Mouse (Mus musculus) liver, embryonic 11.5 days (tissue): ENCODE measurements around the gene Smyd3. TPM values are rescaled to one million over a fixed set of nuclear protein-coding genes. Genes with fewer than 3 reads are reported as not detected.

Source experiments
- ATAC-seq: fragments of 200-750 bp; cut with Nextera tagmentation; replicated peaks from 2 replicates; pipeline ENCODE4 v1.8.0; 2017; ENCODE audit warnings: moderate number of reproducible peaks, mild to moderate bottlenecking, moderate TSS enrichment, moderate library complexity; ENCODE audit not compliant: low FRiP score
- DNase-seq: peaks from one replicate; pipeline ENCODE4 v3.0.0-alpha.2; 2017; ENCODE audit warnings: low spot score
- H3K27ac ChIP-seq: fragments of 300-500 bp; sonication (generic); 2 replicates; pipeline ENCODE4 v1.5.1; 2014; ENCODE audit warnings: mild to moderate bottlenecking, low read depth, low read length, control low read depth
- H3K27me3 ChIP-seq: fragments of 300-500 bp; sonication (generic); replicated peaks from 2 replicates; pipeline ENCODE4 v1.6.1; 2014; ENCODE audit warnings: low read length, mixed read lengths; ENCODE audit not compliant: control insufficient read depth, insufficient read depth
- H3K36me3 ChIP-seq: fragments of 300-500 bp; sonication (generic); 2 replicates; pipeline ENCODE4 v1.6.1; 2014; ENCODE audit warnings: mild to moderate bottlenecking, low read length, moderate library complexity, mixed read lengths; ENCODE audit not compliant: control insufficient read depth, insufficient read depth
- H3K4me1 ChIP-seq: fragments of 300-500 bp; sonication (generic); replicated peaks from 2 replicates; pipeline ENCODE4 v1.6.1; 2014; ENCODE audit warnings: low read length, mixed read lengths; ENCODE audit not compliant: control insufficient read depth, insufficient read depth
- H3K4me2 ChIP-seq: fragments of 300-500 bp; sonication (generic); 2 replicates; pipeline ENCODE4 v1.6.1; 2014; ENCODE audit warnings: mild to moderate bottlenecking, control low read depth, moderate library complexity
- H3K4me3 ChIP-seq: fragments of 300-500 bp; sonication (generic); 2 replicates; pipeline ENCODE4 v1.5.1; 2014; ENCODE audit warnings: low read depth, low read length, control low read depth
- H3K9ac ChIP-seq: fragments of 300-500 bp; sonication (generic); 2 replicates; pipeline ENCODE4 v1.6.1; 2014; ENCODE audit warnings: low read depth, low read length, control low read depth
- H3K9me3 ChIP-seq: fragments of 300-500 bp; sonication (generic); 2 replicates; pipeline ENCODE4 v1.6.1; 2016; ENCODE audit warnings: low read length, inconsistent platforms, mixed read lengths; ENCODE audit not compliant: control insufficient read depth
- WGBS: fragments of 180-500 bp; shearing (Covaris S2); extraction: QIAGEN DNeasy Blood & Tissue Kit; methylation state at CpG from one replicate; pipeline ENCODE4 v1.1.7; 2014; 5-methylcytosine and 5-hydroxymethylcytosine counted together
- polyA plus RNA-seq: library from polyadenylated mRNA; unstranded; fragments of >200 nt; fragmentation: Nextera tagmentation; extraction: Ambion mirVana; gene quantifications from 2 replicates; pipeline ENCODE4 v1.2.1, GENCODE M21; 2014

Gene Smyd3
- polyA plus RNA-seq: 14.0 and 17.3 TPM in 2 replicates

DNA sequence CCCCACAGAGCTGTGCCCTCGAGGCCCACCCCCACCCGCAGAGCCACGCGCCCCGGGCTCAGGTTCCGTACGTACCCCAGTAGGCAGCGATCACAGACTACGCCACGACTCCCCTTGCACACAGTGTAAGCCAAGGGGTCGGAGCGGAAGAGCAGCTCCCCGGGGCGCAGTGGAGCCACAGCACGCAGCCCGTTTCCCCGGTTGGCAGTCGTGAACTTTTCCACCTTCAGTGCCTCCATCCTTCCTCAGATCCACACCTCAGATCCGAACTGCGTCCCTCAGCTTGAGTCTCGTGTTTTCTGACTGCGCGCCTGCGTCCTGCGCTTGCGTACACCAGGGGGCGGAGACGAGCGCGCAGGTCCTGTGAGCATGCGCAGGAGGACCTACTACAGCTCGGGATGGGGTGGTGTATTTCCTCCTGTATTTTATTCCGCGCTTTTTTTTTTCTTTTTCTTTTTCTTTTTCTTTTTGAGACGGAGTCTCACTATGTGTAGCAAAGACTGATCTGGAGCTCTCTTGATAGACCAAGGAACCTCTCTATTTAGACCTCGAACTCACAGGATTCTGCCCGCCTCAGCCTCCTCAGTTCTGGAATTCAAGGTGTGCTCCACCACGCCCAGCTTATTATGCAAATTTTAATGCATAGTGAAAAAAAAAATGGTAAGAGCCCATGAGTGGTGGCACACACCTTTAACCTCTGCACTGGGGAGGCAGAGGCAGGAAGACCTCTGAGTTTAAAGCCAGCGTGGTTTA is at the start of gene Smyd3:
TSS of gene Smyd3 (minus strand) at position 329 of the 753 bp plus-strand sequence.
- ATAC-seq (peak; percentile 90), DNase-seq (peak; percentile 79)
- no peaks in the 10 kb centered on the region for H3K27me3 ChIP-seq
- H3K9me3 ChIP-seq: no peaks in the 10 kb centered on the region
- H3K4me3 ChIP-seq: peak within 1 kb of the TSS; percentile 89
- peak within 1 kb of the TSS; percentile 99 for H3K4me2 ChIP-seq
- 5% methylated on average over 39 of the region's 39 CpGs for WGBS
- peak within 1 kb of the TSS; percentile 86 for H3K9ac ChIP-seq
- H3K4me1 ChIP-seq: no peaks in the 10 kb centered on the region; the same call in 1 of the 2 replicates
- H3K36me3 ChIP-seq: no peaks in the 10 kb centered on the region
- peak within 1 kb of the TSS; percentile 55 for H3K27ac ChIP-seq

GRCm38 (mm10) chr1:179567558-179567957 is 49.7 kb upstream of the Smyd3 start:
- no peak overlapping the region for H3K9ac ChIP-seq
- H3K27ac ChIP-seq: no peak overlapping the region
- no peaks in the 10 kb centered on the region for H3K9me3 ChIP-seq
- DNase-seq (no peak), ATAC-seq (no peak)
- no peaks in the 10 kb centered on the region for H3K36me3 ChIP-seq
- H3K4me2 ChIP-seq: no peak overlapping the region
- no peak overlapping the region for H3K4me3 ChIP-seq
- 80% methylated on average over 7 of the region's 7 CpGs for WGBS
- H3K27me3 ChIP-seq: no peaks in the 10 kb centered on the region
- H3K4me1 ChIP-seq: peaks cover 26% of the 10 kb centered on the region

GRCm38 (mm10) chr1:179563926-179564325 is 46.1 kb upstream of the Smyd3 start:
- Histone ChIP-seq H3K4me1 (peaks cover 20% of the 10 kb centered on the region), H3K4me2 (no peak overlapping the region), H3K4me3 (no peak overlapping the region), H3K36me3 (no peaks in the 10 kb centered on the region), H3K27me3 (no peaks in the 10 kb centered on the region), H3K27ac (no peak overlapping the region), H3K9me3 (no peaks in the 10 kb centered on the region), H3K9ac (no peak overlapping the region)
- 85% methylated on average over 5 of the region's 5 CpGs for WGBS
- ATAC-seq (no peak), DNase-seq (no peak)

GRCm38 (mm10) chr1:179563211-179563610 is 45.4 kb upstream of the Smyd3 start:
- H3K4me1 ChIP-seq: peaks cover 15% of the 10 kb centered on the region
- no peak for DNase-seq
- WGBS: 78% methylated on average over 4 of the region's 4 CpGs

DNA sequence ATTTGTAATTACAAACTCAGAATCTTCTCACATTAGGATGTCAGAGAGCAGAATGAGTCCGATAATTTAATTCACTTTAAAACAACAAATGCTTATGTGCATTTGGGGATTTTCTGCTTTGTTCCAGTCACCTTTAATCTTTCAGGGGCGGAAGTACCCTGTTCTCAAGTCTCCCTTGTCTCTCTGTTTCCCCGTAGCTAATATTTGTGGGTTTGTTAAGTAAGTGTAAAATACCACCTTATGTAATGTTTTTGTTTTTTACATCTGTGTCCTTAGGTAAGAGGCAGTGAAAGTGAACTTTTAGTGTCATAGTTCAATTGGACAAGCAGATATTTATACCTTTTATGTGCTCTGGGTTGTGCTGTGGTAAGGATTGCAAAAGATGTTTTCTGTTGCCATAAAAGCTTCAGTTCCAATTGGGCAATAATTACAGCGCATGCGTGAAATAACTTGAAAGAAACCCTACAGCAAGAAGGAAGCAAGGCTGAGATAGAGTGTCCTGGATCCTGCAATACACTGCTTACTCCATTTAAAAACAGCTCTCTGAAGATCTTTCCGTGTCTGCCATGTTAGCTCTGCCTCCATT is 43.1 kb upstream of the Smyd3 start:
- H3K4me2 ChIP-seq: no peak overlapping the region
- H3K9ac ChIP-seq: no peak overlapping the region
- H3K27ac ChIP-seq: no peak overlapping the region
- H3K4me1 ChIP-seq: 0 out of 2 replicates have a peak, but pooled peaks cover 4% of the 10 kb centered on the region
- no peaks in the 10 kb centered on the region for H3K27me3 ChIP-seq
- H3K36me3 ChIP-seq: no peaks in the 10 kb centered on the region
- ATAC-seq (no peak), DNase-seq (no peak)
- H3K4me3 ChIP-seq: no peak overlapping the region
- H3K9me3 ChIP-seq: no peaks in the 10 kb centered on the region
- 91% methylated on average over 6 of the region's 6 CpGs for WGBS

More at GRCm38 (mm10) chr1:179563211-179563610, 45.4 kb upstream of the Smyd3 start:
- no peaks in the 10 kb centered on the region for H3K36me3 ChIP-seq
- no peak overlapping the region for H3K27ac ChIP-seq
- ATAC-seq: no peak
- no peak overlapping the region for H3K4me2 ChIP-seq
- no peak overlapping the region for H3K4me3 ChIP-seq
- no peaks in the 10 kb centered on the region for H3K9me3 ChIP-seq
- no peak overlapping the region for H3K9ac ChIP-seq
- no peaks in the 10 kb centered on the region for H3K27me3 ChIP-seq

- H3K4me1 ChIP-seq: 0 out of 2 replicates have a peak, but pooled peaks cover 4% of the 10 kb centered on the region
- H3K4me3 ChIP-seq: no peak overlapping the region
- no peaks in the 10 kb centered on the region for H3K36me3 ChIP-seq
- H3K27ac ChIP-seq: no peak overlapping the region
- ATAC-seq: no peak
- H3K9ac ChIP-seq: no peak overlapping the region
- no peak overlapping the region for H3K4me2 ChIP-seq
- DNase-seq: no peak
- no peaks in the 10 kb centered on the region for H3K9me3 ChIP-seq
- no peaks in the 10 kb centered on the region for H3K27me3 ChIP-seq
- WGBS: 72% methylated on average over 11 of the region's 11 CpGs
Measured at GRCm38 (mm10) chr1:179559446-179560194, 41.8 kb upstream of the Smyd3 start.

DNA sequence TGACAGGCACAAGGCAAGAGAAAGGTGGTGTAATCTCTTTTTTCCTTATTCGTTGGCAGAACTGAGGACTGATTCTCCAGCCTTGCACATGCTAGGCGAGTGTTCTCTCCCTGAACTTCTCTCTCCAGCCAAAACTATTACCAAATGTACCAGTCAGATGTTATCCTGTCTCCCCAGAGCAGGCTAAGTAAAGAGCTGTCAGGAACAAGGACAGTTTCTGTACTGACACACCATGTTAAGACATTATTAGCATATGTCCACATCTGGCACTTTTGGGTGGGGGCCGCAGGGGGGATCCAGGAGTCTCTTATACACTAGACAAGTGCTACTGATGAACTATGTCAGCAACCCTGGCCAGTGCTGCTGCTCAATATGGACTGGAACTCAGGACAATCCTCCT is 39.1 kb upstream of the Smyd3 start:
- no peak overlapping the region for H3K9ac ChIP-seq
- H3K9me3 ChIP-seq: no peaks in the 10 kb centered on the region
- no peaks in the 10 kb centered on the region for H3K36me3 ChIP-seq
- ATAC-seq (no peak), DNase-seq (no peak)
- H3K4me2 ChIP-seq: no peak overlapping the region
- peaks cover 11% of the 10 kb centered on the region for H3K4me1 ChIP-seq
- no peak overlapping the region for H3K27ac ChIP-seq
- WGBS: 83% methylated on average over 3 of the region's 3 CpGs
- no peak overlapping the region for H3K4me3 ChIP-seq
- H3K27me3 ChIP-seq: no peaks in the 10 kb centered on the region

DNA sequence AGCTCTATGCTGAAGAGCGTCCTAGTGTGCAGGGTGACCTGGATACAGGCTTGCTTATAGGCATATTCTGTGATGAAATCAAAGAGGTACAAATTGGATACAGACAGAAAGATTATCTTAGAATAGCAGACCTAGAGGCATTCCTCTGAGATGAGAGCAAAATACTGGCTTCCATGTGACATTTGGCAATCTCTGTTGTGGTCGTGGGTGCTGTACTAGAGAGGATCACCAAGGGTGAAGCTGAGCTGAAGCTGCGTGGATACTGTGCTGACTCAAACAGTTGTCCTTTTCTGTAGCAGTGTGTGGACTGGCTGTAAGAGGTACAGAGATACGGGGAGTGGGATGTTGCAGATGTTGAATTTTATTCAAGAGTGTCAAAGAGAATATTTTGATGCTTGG is 36.1 kb upstream of the Smyd3 start:
- DNase-seq (no peak), ATAC-seq (no peak)
- H3K36me3 ChIP-seq: no peaks in the 10 kb centered on the region
- no peaks in the 10 kb centered on the region for H3K27me3 ChIP-seq
- no peaks in the 10 kb centered on the region for H3K9me3 ChIP-seq
- no peak overlapping the region for H3K27ac ChIP-seq
- peaks cover 17% of the 10 kb centered on the region for H3K4me1 ChIP-seq
- 70% methylated on average over 4 of the region's 4 CpGs for WGBS
- no peak overlapping the region for H3K4me2 ChIP-seq
- no peak overlapping the region for H3K9ac ChIP-seq
- H3K4me3 ChIP-seq: no peak overlapping the region
